Mouse (Mus musculus): ENCODE data around the gene Rasa2. TPM values are rescaled to one million over a fixed set of nuclear protein-coding genes. Genes with fewer than 3 reads are reported as not detected.

Rasa2 gene
- polyA plus RNA-seq, 1 experiment, result 2.6 TPM

- Histone ChIP-seq H3K27ac (ENCODE audit: insufficient read depth, low read length) (no peak overlapping the region), H3K36me3 (ENCODE audit: control insufficient read depth, insufficient read depth, low read length) (no peaks in the 10 kb centered on the region), H3K27me3 (ENCODE audit: control insufficient read depth, insufficient read depth, low read length) (no peaks in the 10 kb centered on the region), H3K4me1 (ENCODE audit: control insufficient read depth, insufficient read depth, insufficient read length) (peaks cover 2% of the 10 kb centered on the region), H3K4me3 (ENCODE audit: extremely low read depth, insufficient read depth, insufficient read length) (no peak overlapping the region)
- DNase-seq (ENCODE audit: low read depth in 1 of 2, low spot score in 2 of 2), result no peak
- WGBS, result 46% methylated on average over 4 of the region's 4 CpGs
- TF ChIP-seq POLR2A (IDR thresholded peaks at IDR 0.05; ENCODE audit: low read depth, low read length) (no peak), CTCF (IDR thresholded peaks at IDR 0.05; ENCODE audit: extremely low read depth, insufficient read depth, insufficient read length, insufficient replicate concordance) (no peak)
These were observed 12.8 kb downstream of the Rasa2 start for GRCm38 (mm10) chr9:96618448-96619176.

- Histone ChIP-seq H3K4me3 (ENCODE audit: extremely low read depth, insufficient read depth, insufficient read length) (no peak overlapping the region), H3K36me3 (ENCODE audit: control insufficient read depth, insufficient read depth, low read length) (peaks cover 8% of the 10 kb centered on the region; the same call in 1 of the 2 replicates), H3K4me1 (ENCODE audit: control insufficient read depth, insufficient read depth, insufficient read length) (peaks cover 11% of the 10 kb centered on the region; the same call in 1 of the 2 replicates), H3K27ac (ENCODE audit: insufficient read depth, low read length) (no peak overlapping the region), H3K27me3 (ENCODE audit: control insufficient read depth, insufficient read depth, low read length) (no peaks in the 10 kb centered on the region)
- 19% methylated on average over 3 of the region's 3 CpGs for WGBS
- DNase-seq (ENCODE audit: low read depth in 1 of 2, low spot score in 2 of 2), result no peak
- TF ChIP-seq CTCF (IDR thresholded peaks at IDR 0.05; ENCODE audit: extremely low read depth, insufficient read depth, insufficient read length, insufficient replicate concordance), result no peak
- TF ChIP-seq POLR2A (IDR thresholded peaks at IDR 0.05; ENCODE audit: low read depth, low read length), result no peak
These were observed 19.1 kb downstream of the Rasa2 start for GRCm38 (mm10) chr9:96612297-96612696.

- Histone ChIP-seq H3K4me3 (ENCODE audit: extremely low read depth, insufficient read depth, insufficient read length) (no peak overlapping the region), H3K27me3 (ENCODE audit: control insufficient read depth, insufficient read depth, low read length) (no peaks in the 10 kb centered on the region), H3K27ac (ENCODE audit: insufficient read depth, low read length) (no peak overlapping the region), H3K4me1 (ENCODE audit: control insufficient read depth, insufficient read depth, insufficient read length) (peaks cover 11% of the 10 kb centered on the region; the same call in 1 of the 2 replicates), H3K36me3 (ENCODE audit: control insufficient read depth, insufficient read depth, low read length) (peaks cover 12% of the 10 kb centered on the region; the same call in 1 of the 2 replicates)
- DNase-seq (ENCODE audit: low read depth in 1 of 2, low spot score in 2 of 2), result no peak
- WGBS, result 40% methylated on average over 8 of the region's 8 CpGs
- TF ChIP-seq CTCF (IDR thresholded peaks at IDR 0.05; ENCODE audit: extremely low read depth, insufficient read depth, insufficient read length, insufficient replicate concordance) (no peak), POLR2A (IDR thresholded peaks at IDR 0.05; ENCODE audit: low read depth, low read length) (no peak)
These were observed 19.6 kb downstream of the Rasa2 start for GRCm38 (mm10) chr9:96611693-96612293.

- Histone ChIP-seq H3K27ac (ENCODE audit: insufficient read depth, low read length) (no peak overlapping the region), H3K4me1 (ENCODE audit: control insufficient read depth, insufficient read depth, insufficient read length) (peaks cover 11% of the 10 kb centered on the region; the same call in 1 of the 2 replicates)
- TF ChIP-seq CTCF (IDR thresholded peaks at IDR 0.05; ENCODE audit: extremely low read depth, insufficient read depth, insufficient read length, insufficient replicate concordance) (no peak), POLR2A (IDR thresholded peaks at IDR 0.05; ENCODE audit: low read depth, low read length) (no peak)
These were observed 20.6 kb downstream of the Rasa2 start for GRCm38 (mm10) chr9:96610813-96611212.

GRCm38 (mm10) chr9:96603416-96603815 is 28.0 kb downstream of the Rasa2 start:
- 22% methylated on average over 6 of the region's 6 CpGs for WGBS
- TF ChIP-seq CTCF (IDR thresholded peaks at IDR 0.05; ENCODE audit: extremely low read depth, insufficient read depth, insufficient read length, insufficient replicate concordance) (no peak), POLR2A (IDR thresholded peaks at IDR 0.05; ENCODE audit: low read depth, low read length) (no peak)
- H3K4me3 ChIP-seq (ENCODE audit: extremely low read depth, insufficient read depth, insufficient read length), result no peak overlapping the region
- no peak overlapping the region for H3K27ac ChIP-seq (ENCODE audit: insufficient read depth, low read length)
- no peaks in the 10 kb centered on the region for H3K27me3 ChIP-seq (ENCODE audit: control insufficient read depth, insufficient read depth, low read length)
- no peak for DNase-seq (ENCODE audit: low read depth in 1 of 2, low spot score in 2 of 2)
- peaks cover 15% of the 10 kb centered on the region for H3K36me3 ChIP-seq (ENCODE audit: control insufficient read depth, insufficient read depth, low read length)
- H3K4me1 ChIP-seq (ENCODE audit: control insufficient read depth, insufficient read depth, insufficient read length), result no peaks in the 10 kb centered on the region

More at GRCm38 (mm10) chr9:96610813-96611212, 20.6 kb downstream of the Rasa2 start:
- no peak overlapping the region for H3K4me3 ChIP-seq (ENCODE audit: extremely low read depth, insufficient read depth, insufficient read length)
- no peaks in the 10 kb centered on the region for H3K27me3 ChIP-seq (ENCODE audit: control insufficient read depth, insufficient read depth, low read length)
- DNase-seq (ENCODE audit: low read depth in 1 of 2, low spot score in 2 of 2), result no peak
- H3K36me3 ChIP-seq (ENCODE audit: control insufficient read depth, insufficient read depth, low read length), result peaks cover 16% of the 10 kb centered on the region; the same call in 1 of the 2 replicates
- 95% methylated on average over 2 of the region's 2 CpGs for WGBS

GRCm38 (mm10) chr9:96597899-96598298 is 33.5 kb downstream of the Rasa2 start:
- Histone ChIP-seq H3K27ac (ENCODE audit: insufficient read depth, low read length) (no peak overlapping the region), H3K36me3 (ENCODE audit: control insufficient read depth, insufficient read depth, low read length) (peaks cover 10% of the 10 kb centered on the region), H3K4me1 (ENCODE audit: control insufficient read depth, insufficient read depth, insufficient read length) (no peaks in the 10 kb centered on the region), H3K27me3 (ENCODE audit: control insufficient read depth, insufficient read depth, low read length) (no peaks in the 10 kb centered on the region), H3K4me3 (ENCODE audit: extremely low read depth, insufficient read depth, insufficient read length) (no peak overlapping the region)
- TF ChIP-seq POLR2A (IDR thresholded peaks at IDR 0.05; ENCODE audit: low read depth, low read length) (no peak), CTCF (IDR thresholded peaks at IDR 0.05; ENCODE audit: extremely low read depth, insufficient read depth, insufficient read length, insufficient replicate concordance) (no peak)
- no peak for DNase-seq (ENCODE audit: low read depth in 1 of 2, low spot score in 2 of 2)
- 91% methylated on average over 1 of the region's 1 CpGs for WGBS

All from spleen, adult 2 months (tissue).